Mouse (Mus musculus) lung, embryonic 15.5 days (tissue): ENCODE data around the gene Samhd1. TPM values are rescaled to one million over a fixed set of nuclear protein-coding genes. Genes with fewer than 3 reads are reported as not detected.

Experiments used
- ATAC-seq: fragments of 200-750 bp; cut with Nextera tagmentation; 2 replicates; pipeline ENCODE4 v1.8.0; 2017; ENCODE audit warnings: moderate number of reproducible peaks, borderline replicate concordance; ENCODE audit not compliant: low FRiP score, low TSS enrichment; ENCODE audit errors: extremely low read depth
- H3K27ac ChIP-seq: fragments of 300-500 bp; sonication (generic); 2 replicates; pipeline ENCODE4 v1.5.1; 2015; ENCODE audit warnings: moderate library complexity, mild to moderate bottlenecking, inconsistent platforms
- H3K27me3 ChIP-seq: fragments of 300-500 bp; sonication (generic); 2 replicates; pipeline ENCODE4 v1.6.1; 2015; ENCODE audit warnings: inconsistent platforms
- H3K36me3 ChIP-seq: fragments of 300-500 bp; sonication (generic); 2 replicates; pipeline ENCODE4 v1.6.1; 2015; ENCODE audit warnings: inconsistent platforms
- H3K4me1 ChIP-seq: fragments of 300-500 bp; sonication (generic); 2 replicates; pipeline ENCODE4 v1.6.1; 2015; ENCODE audit warnings: inconsistent platforms
- H3K4me2 ChIP-seq: fragments of 300-500 bp; sonication (generic); 2 replicates; pipeline ENCODE4 v1.6.1; 2015; ENCODE audit warnings: inconsistent platforms, mild to moderate bottlenecking, moderate library complexity
- H3K4me3 ChIP-seq: fragments of 300-500 bp; sonication (generic); 2 replicates; pipeline ENCODE4 v1.5.1; 2015; ENCODE audit warnings: mild to moderate bottlenecking, inconsistent platforms
- H3K9ac ChIP-seq: fragments of 300-500 bp; sonication (generic); 2 replicates; pipeline ENCODE4 v1.6.1; 2015; ENCODE audit warnings: inconsistent platforms
- H3K9me3 ChIP-seq: fragments of 300-500 bp; sonication (generic); 2 replicates; pipeline ENCODE4 v1.6.1; 2016; ENCODE audit warnings: inconsistent platforms
- WGBS: fragments of 180-500 bp; shearing (Covaris S2); methylation state at CpG from one replicate; pipeline ENCODE4 v1.1.7; 2015; 5-methylcytosine and 5-hydroxymethylcytosine counted together
- polyA plus RNA-seq: library from polyadenylated mRNA; unstranded; fragments of >200 nt; fragmentation: Nextera tagmentation; extraction: Ambion mirVana; gene quantifications from 2 replicates; pipeline ENCODE4 v1.2.1, GENCODE M21; 2015

Gene Samhd1
- polyA plus RNA-seq, 1 experiment from 2014 or later, result 33.1 TPM

DNA sequence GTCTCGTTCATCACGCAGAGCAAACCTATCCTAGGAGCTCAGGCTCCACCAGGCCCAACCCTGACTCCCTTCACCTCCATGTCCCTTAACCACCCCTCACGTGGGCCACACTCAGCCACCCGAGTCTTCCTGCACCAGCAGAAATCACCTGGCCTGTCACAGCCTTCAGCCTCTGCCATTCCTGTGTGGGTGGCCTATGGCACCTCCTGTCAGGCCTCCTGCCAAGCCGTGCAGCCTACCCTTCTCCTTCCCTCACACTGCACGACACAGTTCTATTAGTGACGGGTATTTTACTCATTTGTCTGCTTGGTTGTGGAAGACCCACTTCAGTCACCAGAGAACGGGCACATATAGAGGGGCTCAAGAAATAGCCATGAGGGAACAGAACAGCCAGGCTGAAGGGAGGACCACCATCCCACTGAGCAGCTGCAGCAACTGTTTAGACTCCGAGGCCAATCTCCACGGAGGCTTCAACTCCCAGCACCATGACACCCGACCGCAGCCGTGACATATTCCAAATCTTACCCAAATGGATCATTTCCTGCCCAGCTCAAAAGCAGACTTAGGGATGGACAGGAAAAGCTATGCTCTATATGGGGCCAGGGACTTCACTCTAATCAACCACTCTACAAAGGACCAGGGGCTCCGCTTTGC, 66.2 kb downstream of the Samhd1 start:
- H3K9ac ChIP-seq, result 0 out of 2 replicates have a peak overlapping the region, but pooled peaks have one; percentile 17
- ATAC-seq, result no peak
- no peak overlapping the region for H3K4me3 ChIP-seq
- peaks cover 99% of the 10 kb centered on the region for H3K4me1 ChIP-seq
- H3K27me3 ChIP-seq, result no peaks in the 10 kb centered on the region
- H3K9me3 ChIP-seq, result no peaks in the 10 kb centered on the region
- 30% methylated on average over 14 of the region's 14 CpGs for WGBS
- H3K4me2 ChIP-seq, result peak overlapping the region; percentile 19
- H3K27ac ChIP-seq, result peak overlapping the region; percentile 86
- no peaks in the 10 kb centered on the region; the same call in 1 of the 2 replicates for H3K36me3 ChIP-seq

- no peaks in the 10 kb centered on the region for H3K36me3 ChIP-seq
- no peak overlapping the region for H3K4me2 ChIP-seq
- no peaks in the 10 kb centered on the region for H3K27me3 ChIP-seq
- no peak for ATAC-seq
- H3K4me1 ChIP-seq, result peaks cover 99% of the 10 kb centered on the region
- no peak overlapping the region for H3K4me3 ChIP-seq
- H3K9me3 ChIP-seq, result no peaks in the 10 kb centered on the region
- H3K27ac ChIP-seq, result no peak overlapping the region; the same call in 1 of the 2 replicates
- 83% methylated on average over 7 of the region's 7 CpGs for WGBS
- no peak overlapping the region for H3K9ac ChIP-seq
Observed at GRCm38 (mm10) chr2:157066731-157067430, 68.2 kb downstream of the Samhd1 start.

DNA sequence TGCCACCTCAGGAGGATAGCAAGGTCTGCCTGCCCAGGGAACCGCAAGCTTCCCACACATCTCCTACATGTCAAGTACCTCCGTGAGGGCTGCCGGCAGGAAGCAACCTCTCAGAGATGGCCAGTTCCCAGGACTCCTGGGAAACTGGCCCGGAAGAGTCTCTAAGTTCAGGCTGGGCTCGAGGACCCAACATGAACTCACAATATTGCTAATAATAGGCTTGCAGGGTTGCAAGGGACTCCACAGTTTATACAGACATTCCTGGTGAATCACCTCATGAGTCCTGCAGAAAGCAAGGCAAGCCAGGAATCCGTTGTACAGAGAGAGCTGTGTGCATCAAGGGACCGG, 69.2 kb downstream of the Samhd1 start:
- no peaks in the 10 kb centered on the region for H3K27me3 ChIP-seq
- no peak overlapping the region for H3K9ac ChIP-seq
- peak overlapping the region; percentile 27 for H3K27ac ChIP-seq
- no peak overlapping the region for H3K4me3 ChIP-seq
- ATAC-seq, result no peak
- no peak overlapping the region for H3K4me2 ChIP-seq
- H3K9me3 ChIP-seq, result no peaks in the 10 kb centered on the region
- WGBS, result 39% methylated on average over 7 of the region's 7 CpGs
- no peaks in the 10 kb centered on the region for H3K36me3 ChIP-seq
- H3K4me1 ChIP-seq, result peaks cover 93% of the 10 kb centered on the region

- no peak for ATAC-seq
- H3K4me2 ChIP-seq, result no peak overlapping the region
- no peaks in the 10 kb centered on the region for H3K36me3 ChIP-seq
- H3K4me3 ChIP-seq, result no peak overlapping the region
- no peak overlapping the region for H3K9ac ChIP-seq
- H3K27ac ChIP-seq, result peak overlapping the region; percentile 49
- WGBS, result 75% methylated on average over 14 of the region's 14 CpGs
- H3K9me3 ChIP-seq, result no peaks in the 10 kb centered on the region
- peaks cover 87% of the 10 kb centered on the region for H3K4me1 ChIP-seq
- H3K27me3 ChIP-seq, result no peaks in the 10 kb centered on the region
Observed at GRCm38 (mm10) chr2:157064978-157065878, 69.8 kb downstream of the Samhd1 start.

DNA sequence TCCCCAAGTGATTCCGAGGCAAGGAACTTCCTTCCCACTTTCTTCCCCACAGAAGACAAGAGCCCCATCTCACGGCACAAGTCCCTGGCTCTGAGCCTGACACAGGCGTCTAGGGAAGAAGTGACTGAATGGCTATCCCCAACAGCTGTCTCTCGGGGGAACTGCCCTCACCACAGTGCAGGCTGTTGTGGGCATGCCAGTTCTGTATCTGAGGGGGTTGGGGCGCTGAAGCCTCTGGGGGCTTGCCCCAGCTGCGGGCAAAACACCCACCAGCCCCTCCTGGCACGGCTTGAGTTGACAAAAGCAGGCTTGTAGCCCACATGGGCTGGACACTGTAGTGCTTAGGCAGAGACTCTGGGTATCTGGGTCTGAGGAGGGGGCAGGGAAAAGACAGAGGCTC, 70.9 kb downstream of the Samhd1 start:
- peaks cover 84% of the 10 kb centered on the region for H3K4me1 ChIP-seq
- no peaks in the 10 kb centered on the region for H3K9me3 ChIP-seq
- no peak overlapping the region for H3K9ac ChIP-seq
- no peaks in the 10 kb centered on the region for H3K27me3 ChIP-seq
- ATAC-seq, result no peak
- WGBS, result 40% methylated on average over 7 of the region's 7 CpGs
- H3K36me3 ChIP-seq, result peaks cover 7% of the 10 kb centered on the region; the same call in 1 of the 2 replicates
- H3K4me2 ChIP-seq, result no peak overlapping the region
- H3K27ac ChIP-seq, result peak overlapping the region; percentile 49
- H3K4me3 ChIP-seq, result no peak overlapping the region

GRCm38 (mm10) chr2:157063241-157063700, 71.8 kb downstream of the Samhd1 start:
- no peak for ATAC-seq
- Histone ChIP-seq H3K4me1 (peaks cover 84% of the 10 kb centered on the region), H3K27me3 (no peaks in the 10 kb centered on the region), H3K36me3 (peaks cover 7% of the 10 kb centered on the region; the same call in 1 of the 2 replicates), H3K9me3 (no peaks in the 10 kb centered on the region), H3K27ac (no peak overlapping the region), H3K4me2 (no peak overlapping the region), H3K4me3 (no peak overlapping the region), H3K9ac (no peak overlapping the region)
- 49% methylated on average over 4 of the region's 4 CpGs for WGBS

DNA sequence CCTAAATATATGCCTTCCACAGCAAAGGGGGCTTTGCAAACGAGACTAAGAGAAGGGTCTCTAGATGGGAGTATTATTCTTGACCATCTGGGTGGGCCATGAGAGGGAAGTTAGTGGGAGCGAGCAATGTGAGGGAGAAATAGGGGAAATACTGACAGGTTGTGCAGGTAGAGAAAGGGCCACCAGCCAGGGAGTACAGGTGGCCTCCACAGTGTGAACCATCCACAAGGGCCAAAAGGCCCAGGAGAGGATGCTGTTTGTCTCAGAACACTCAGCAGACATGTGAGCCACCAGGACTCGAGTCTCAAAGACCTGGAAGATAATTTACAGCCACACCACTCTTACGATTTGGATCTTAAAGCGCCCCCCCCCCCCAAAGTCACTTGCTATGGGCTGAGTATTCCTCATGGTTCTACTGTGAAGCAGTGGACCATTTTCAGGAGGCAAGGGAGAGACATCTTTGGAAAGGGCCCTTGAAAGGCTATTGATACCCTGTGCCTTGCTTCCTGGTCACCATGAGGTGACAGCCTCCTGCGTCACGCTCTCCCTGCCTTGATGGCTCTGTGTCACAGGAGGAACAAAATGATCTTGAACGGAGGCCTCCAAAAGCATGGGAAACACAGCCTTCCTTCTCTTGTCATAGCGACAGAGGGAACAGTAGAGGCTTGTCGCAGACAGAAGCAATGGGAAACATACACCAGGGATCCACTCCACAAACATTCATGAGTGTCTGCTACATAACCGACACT, 74.3 kb downstream of the Samhd1 start:
- peaks cover 23% of the 10 kb centered on the region for H3K36me3 ChIP-seq
- H3K27me3 ChIP-seq, result no peaks in the 10 kb centered on the region
- no peak overlapping the region for H3K4me3 ChIP-seq
- H3K9me3 ChIP-seq, result no peaks in the 10 kb centered on the region
- WGBS, result 79% methylated on average over 11 of the region's 11 CpGs
- ATAC-seq, result no peak
- H3K4me2 ChIP-seq, result no peak overlapping the region
- H3K27ac ChIP-seq, result no peak overlapping the region
- no peak overlapping the region for H3K9ac ChIP-seq
- peaks cover 75% of the 10 kb centered on the region for H3K4me1 ChIP-seq

GRCm38 (mm10) chr2:157060037-157060436, 75.0 kb downstream of the Samhd1 start:
- no peaks in the 10 kb centered on the region for H3K9me3 ChIP-seq
- no peak overlapping the region for H3K9ac ChIP-seq
- H3K27ac ChIP-seq, result no peak overlapping the region
- no peak overlapping the region for H3K4me3 ChIP-seq
- ATAC-seq, result no peak
- peaks cover 23% of the 10 kb centered on the region for H3K36me3 ChIP-seq
- H3K27me3 ChIP-seq, result no peaks in the 10 kb centered on the region
- H3K4me1 ChIP-seq, result peaks cover 75% of the 10 kb centered on the region
- WGBS, result 85% methylated on average over 14 of the region's 14 CpGs
- H3K4me2 ChIP-seq, result no peak overlapping the region

- Histone ChIP-seq H3K4me2 (peak overlapping the region; percentile 45), H3K4me1 (peaks cover 74% of the 10 kb centered on the region), H3K27ac (peak overlapping the region; percentile 85), H3K9me3 (no peaks in the 10 kb centered on the region), H3K36me3 (peaks cover 23% of the 10 kb centered on the region), H3K4me3 (no peak overlapping the region), H3K27me3 (no peaks in the 10 kb centered on the region), H3K9ac (no peak overlapping the region)
- 54% methylated on average over 8 of the region's 8 CpGs for WGBS
- ATAC-seq, result no peak
Observed at GRCm38 (mm10) chr2:157059166-157059565, 75.9 kb downstream of the Samhd1 start.

DNA sequence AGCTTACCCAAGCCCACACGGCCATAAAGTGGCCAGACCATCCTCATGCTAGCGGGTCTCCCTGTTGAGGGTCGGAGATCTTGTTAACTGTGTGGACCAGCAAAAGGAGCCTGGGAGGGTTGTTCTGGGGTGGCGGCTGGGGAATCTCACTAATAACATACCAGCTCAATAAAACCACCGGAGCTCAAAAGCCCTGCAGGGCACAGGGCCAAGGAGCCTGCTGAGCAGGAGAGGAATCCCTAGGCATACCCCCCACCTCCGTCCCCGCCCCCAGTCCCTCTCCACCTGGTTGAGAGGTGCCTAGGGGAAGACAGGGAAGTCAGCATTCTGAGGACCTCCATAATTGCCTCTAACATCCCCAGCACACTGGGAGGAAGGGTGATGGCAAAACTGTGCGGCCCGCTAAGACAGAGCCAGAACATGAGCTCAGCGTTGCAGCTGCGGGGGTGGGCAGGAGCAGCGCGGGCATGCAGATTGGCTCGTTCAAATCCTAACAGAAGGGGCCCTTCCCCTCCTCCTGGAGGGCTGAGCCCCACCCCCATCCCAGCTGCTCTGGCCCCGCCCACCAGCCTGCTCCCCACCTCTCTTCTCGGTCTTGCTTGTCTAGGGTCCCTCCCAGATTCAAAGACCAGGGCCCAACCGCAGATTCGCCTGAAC, 76.6 kb downstream of the Samhd1 start:
- peak; percentile 74 for ATAC-seq
- no peaks in the 10 kb centered on the region for H3K9me3 ChIP-seq
- H3K4me1 ChIP-seq, result peaks cover 67% of the 10 kb centered on the region
- WGBS, result 14% methylated on average over 17 of the region's 18 CpGs
- peak overlapping the region; percentile 6; the same call in 1 of the 2 replicates for H3K4me3 ChIP-seq
- peak overlapping the region; percentile 45 for H3K4me2 ChIP-seq
- no peak overlapping the region; the same call in 1 of the 2 replicates for H3K9ac ChIP-seq
- H3K27ac ChIP-seq, result peak overlapping the region; percentile 85
- H3K27me3 ChIP-seq, result no peaks in the 10 kb centered on the region
- H3K36me3 ChIP-seq, result peaks cover 28% of the 10 kb centered on the region

GRCm38 (mm10) chr2:157057758-157058157, 77.3 kb downstream of the Samhd1 start:
- Histone ChIP-seq H3K9ac (no peak overlapping the region), H3K36me3 (peaks cover 36% of the 10 kb centered on the region), H3K4me1 (peaks cover 64% of the 10 kb centered on the region), H3K9me3 (no peaks in the 10 kb centered on the region), H3K27ac (peak overlapping the region; percentile 85), H3K4me2 (no peak overlapping the region), H3K27me3 (no peaks in the 10 kb centered on the region), H3K4me3 (no peak overlapping the region)
- WGBS, result 78% methylated on average over 4 of the region's 4 CpGs
- no peak for ATAC-seq
